Mouse (Mus musculus) kidney, adult 2 months (tissue): ENCODE results near the gene Xylt1.

Experiments used
- CTCF ChIP-seq: fragments of 200-500 bp; conservative IDR thresholded peaks from 2 replicates; pipeline ENCODE4 v1.5.1; 2011; ENCODE audit warnings: low read depth, mild to moderate bottlenecking, control low read depth, low read length, moderate library complexity, mixed read lengths; ENCODE audit not compliant: insufficient read depth, insufficient read length
- POLR2A ChIP-seq: fragments of 200-500 bp; IDR thresholded peaks from one replicate; pipeline ENCODE4 v1.6.1; 2011; ENCODE audit warnings: low read depth, low read length, control low read depth

- no peak for TF ChIP-seq CTCF
- TF ChIP-seq POLR2A: no peak
Observed at GRCm38 (mm10) chr7:117529787-117530655, 149.2 kb downstream of the Xylt1 start.
